Mouse (Mus musculus) kidney, postnatal 4 days (tissue): ENCODE data around the gene Dhx38.

ENCODE experiments used
- DNase-seq, 2 experiments: peaks; one replicate each; pipeline ENCODE4 v3.0.0; 2021; ENCODE audit warnings: mixed read lengths in 2 of 2

Gene Dhx38

GRCm38 (mm10) chr8:109565498-109566333, at the start of gene Dhx38, which contains the start of gene Txnl4b:
Dhx38 (minus strand) TSS chr8:109565861.
Txnl4b (plus strand) TSS chr8:109565892.
- DNase-seq, result peak; percentile 99

DNA sequence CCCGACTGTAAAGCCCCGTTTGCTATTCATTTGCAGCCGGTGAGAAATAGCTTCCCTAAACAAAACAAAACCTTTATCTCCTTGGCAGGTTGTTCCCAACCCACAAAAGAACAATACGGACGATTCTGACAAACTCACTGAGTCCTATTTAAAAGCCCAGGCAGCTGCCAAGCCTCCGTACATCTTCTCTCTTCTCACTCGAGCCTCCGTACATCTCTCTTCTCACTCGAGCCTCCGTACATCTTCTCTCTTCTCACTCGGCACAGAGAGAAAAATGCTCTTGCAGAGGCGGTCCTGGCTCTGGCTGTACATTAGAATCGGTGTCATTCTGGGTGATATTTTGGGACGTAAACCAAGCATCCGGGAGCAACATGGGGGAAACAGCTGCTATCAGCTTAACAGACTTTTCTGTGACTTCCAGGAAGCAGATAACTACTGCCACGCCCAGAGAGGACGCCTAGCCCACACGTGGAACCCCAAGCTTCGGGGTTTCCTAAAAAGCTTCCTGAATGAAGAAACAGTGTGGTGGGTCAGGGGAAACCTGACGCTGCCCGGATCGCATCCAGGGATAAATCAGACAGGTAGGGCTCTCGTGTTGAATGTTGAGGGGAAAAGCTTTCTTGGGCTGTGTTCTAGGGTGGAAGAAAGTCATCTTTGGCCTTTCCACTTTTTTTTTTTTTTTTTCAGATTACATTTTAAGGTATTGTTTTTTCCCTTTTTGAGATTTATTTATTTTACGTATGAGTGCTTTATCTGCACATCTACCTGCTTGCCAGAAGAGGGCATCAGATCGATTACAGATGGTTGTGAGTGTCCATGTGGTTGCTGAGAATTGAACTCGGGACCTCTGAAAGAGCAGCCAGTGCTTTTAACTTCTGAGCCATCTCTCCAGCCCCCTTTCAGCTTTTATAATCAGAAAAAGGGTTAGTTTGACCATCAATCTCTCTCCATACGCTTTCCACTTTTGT, 48.9 kb upstream of the Dhx38 start, which contains the start of gene Pkd1l3:
Pkd1l3 (plus strand) TSS at position 275 of the 968 bp plus-strand sequence.
- DNase-seq, result no peak

- DNase-seq, result peak in 1 of 2 experiments; percentile 17
These were observed 43.5 kb upstream of the Dhx38 start for GRCm38 (mm10) chr8:109609153-109609502.

GRCm38 (mm10) chr8:109608271-109609152, 42.9 kb upstream of the Dhx38 start, which contains the start of gene Dhodh:
Dhodh (minus strand) TSS chr8:109608673.
- peak; percentile 96 to 98 for DNase-seq

GRCm38 (mm10) chr8:109607650-109608049, 42.0 kb upstream of the Dhx38 start:
- DNase-seq, result peak in 1 of 2 experiments; percentile 22

DNA sequence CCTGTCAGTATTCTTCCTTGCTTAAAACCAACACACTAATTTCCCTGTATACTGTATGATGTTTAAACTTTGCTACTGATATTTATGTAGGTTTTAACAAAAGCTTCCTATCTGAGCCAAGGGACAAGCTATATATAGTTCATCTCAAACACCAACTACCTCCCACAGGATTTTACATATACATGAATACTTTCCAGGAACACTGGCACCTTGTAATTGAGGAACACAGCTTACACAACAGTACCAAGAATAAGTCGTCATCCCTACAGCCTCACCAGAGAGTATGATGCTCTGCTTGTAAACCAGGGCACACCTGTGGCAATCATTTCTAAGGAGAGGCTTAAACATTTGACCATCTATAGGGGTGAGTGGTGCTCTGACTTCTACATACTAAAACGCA, 41.1 kb upstream of the Dhx38 start:
- DNase-seq, result no peak

DNA sequence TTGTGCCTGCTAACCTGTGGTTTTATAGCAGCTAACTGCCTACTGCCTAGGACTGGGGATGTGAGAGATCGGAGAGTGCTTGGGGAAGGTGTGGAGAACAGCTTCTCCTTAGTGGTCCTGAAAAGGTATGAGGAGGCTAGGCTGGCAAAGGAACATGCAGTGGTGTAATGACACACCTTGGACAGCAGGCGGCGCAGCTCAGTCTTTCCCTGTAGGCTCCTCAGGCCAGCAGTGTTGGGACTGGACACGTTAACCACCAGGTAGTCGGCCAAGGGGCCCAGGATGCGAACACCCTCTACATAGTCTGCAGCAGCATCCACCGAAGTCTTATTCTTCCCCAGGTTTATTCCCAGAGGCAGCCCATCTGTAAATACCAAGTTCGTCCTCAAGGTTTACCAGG, 30.2 kb upstream of the Dhx38 start:
- DNase-seq, result peak; percentile 75 to 76

- peak; percentile 27 to 48 for DNase-seq
These were observed 27.6 kb upstream of the Dhx38 start for GRCm38 (mm10) chr8:109593117-109593788.

- DNase-seq, result no peak
These were observed 26.5 kb upstream of the Dhx38 start for GRCm38 (mm10) chr8:109592164-109592563.

DNA sequence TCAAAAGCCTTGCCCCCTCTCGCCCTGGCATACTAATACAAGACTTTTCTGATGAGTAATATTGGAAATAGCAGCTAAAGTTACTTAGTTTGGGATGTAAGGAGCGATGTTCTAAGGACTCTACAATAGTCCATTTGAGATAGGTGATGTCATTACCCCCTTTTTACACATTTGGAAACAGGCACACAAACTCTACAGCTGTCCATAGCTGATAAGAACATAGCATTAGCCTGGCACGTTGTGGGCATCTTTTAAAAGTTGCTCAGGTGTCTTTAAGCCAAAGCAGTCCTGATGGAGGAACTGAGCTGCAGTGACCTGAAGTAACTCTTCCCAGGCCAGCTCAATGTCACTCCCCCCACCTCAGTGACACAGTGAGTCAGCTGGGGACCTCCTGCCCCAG, 25.7 kb upstream of the Dhx38 start:
- DNase-seq, result no peak

DNA sequence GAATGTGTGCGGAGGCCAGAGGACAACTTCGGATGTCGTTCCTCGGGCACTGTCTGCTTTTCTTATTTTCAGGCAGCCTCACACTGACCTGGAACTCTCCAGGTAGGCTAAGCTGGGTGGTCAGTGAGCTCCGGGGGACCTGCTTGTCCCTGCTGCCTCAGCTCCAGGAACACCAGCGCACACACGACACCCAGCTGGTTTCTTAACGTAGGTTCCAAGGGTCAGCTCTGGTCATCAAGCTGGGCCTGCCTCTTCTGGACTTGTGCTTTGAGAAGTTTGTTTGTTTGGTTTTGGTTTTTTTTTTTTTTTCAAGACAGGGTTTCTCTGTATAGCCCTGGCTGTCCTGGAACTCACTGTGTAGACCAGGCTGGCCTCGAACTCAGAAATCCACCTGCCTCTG, 25.2 kb upstream of the Dhx38 start:
- no peak for DNase-seq

- DNase-seq, result peak; percentile 70 to 82
These were observed 21.4 kb upstream of the Dhx38 start for GRCm38 (mm10) chr8:109586972-109587504.

- DNase-seq, result no peak
These were observed 20.0 kb upstream of the Dhx38 start for GRCm38 (mm10) chr8:109585652-109586051.

DNA sequence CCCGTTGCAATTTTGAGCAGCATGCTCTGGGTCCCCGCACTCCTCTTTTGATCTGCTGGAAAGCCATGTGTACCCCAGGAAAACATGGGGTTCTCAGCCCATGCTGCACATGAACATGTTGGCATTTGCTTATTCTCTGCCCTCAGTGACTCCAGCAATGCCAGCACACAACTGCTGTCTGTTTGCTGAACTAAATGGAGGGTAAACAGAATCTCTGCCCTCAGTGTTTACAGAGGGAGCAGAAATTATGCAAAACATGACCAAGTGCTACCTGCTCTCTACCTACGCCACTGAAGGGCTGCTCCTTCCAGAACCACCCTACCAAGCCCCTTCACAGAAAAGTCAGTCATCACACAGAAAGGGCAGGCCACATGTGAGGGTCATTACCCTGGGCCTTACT, 19.2 kb upstream of the Dhx38 start:
- no peak for DNase-seq

- DNase-seq, result no peak
These were observed 18.6 kb upstream of the Dhx38 start for GRCm38 (mm10) chr8:109584293-109584692.

- DNase-seq, result no peak
These were observed 13.2 kb upstream of the Dhx38 start, which contains the start of gene Hp for GRCm38 (mm10) chr8:109578900-109579301. Hp (minus strand) TSS chr8:109579172.

DNA sequence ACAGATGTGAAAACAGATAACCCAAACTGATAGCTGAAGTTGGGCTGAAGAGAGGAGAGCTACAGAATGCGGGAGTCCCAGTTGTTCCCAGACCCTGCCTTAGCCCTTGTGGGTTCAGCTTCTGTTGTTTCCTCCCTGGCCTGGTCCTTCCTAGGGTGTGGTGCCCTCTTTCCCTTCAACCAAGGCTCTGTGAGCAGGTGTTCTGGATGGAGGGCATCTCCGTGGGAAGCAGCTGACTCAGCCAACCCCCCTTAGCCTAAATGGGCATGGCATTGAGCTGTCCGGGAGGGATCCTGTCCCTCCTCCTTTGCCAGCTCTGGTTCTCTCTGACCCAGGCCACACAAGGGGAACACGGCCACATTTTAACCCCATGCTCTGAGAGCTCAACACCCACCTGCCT, 10.7 kb upstream of the Dhx38 start:
- DNase-seq, result no peak

DNA sequence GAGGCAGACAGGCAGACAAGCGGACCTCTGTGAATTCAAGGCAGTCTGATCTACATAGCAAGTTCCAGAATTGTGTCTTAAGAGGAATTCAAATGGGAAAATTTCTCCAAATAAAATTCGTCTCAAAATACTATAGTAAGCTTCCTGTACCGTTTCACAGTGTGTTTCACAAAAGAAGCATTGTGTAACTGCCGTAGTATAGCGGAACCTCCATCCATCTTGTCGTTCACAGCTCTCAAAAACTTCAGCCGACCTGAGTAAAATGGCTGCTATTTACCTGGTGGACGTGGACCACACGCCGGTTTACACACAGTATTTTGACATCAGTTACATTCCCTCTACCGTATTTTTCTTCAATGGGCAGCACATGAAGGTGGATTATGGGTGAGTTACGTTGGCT, 5.5 kb upstream of the Dhx38 start:
- no peak for DNase-seq

- DNase-seq, result no peak
These were observed 895 bp downstream of the Dhx38 start for GRCm38 (mm10) chr8:109564766-109565165.

- DNase-seq, result no peak
These were observed 1.8 kb downstream of the Dhx38 start for GRCm38 (mm10) chr8:109563881-109564280.

DNA sequence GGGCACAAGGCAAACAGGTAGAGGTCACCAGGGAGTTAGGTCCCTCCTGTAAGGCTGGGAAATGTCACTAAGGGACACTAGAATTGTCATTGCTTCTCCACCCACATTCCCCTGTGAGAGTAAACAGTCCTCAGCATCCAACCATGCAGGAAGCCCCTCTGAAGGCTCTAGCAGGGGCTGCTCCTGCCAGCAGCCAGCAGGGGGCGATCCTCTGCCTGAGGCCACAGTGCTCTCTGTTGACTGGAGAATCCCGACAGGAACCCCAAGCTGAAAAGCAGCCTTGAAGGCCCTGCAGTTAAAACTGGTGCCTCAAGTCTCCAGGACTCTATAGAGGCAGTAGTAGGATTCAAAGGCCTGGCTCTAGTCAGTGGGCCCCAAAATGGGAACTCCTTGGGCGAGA, 14.0 kb downstream of the Dhx38 start:
- DNase-seq, result peak; percentile 59 to 65
